Mouse (Mus musculus) right cerebral cortex, adult 2 months (tissue): ENCODE measurements around the gene Exoc7.
A peak's percentile ranks its signal among the peaks of the same experiment; 100 is the strongest.

Experiments
- DNase-seq, 2 experiments: peaks; one replicate each; pipeline ENCODE4 v3.0.0; 2021 to 2022; ENCODE audit warnings: low spot score in 2 of 2

Exoc7 gene

GRCm38 (mm10) chr11:116307019-116307725 is at the start of gene Exoc7:
Gene Exoc7, minus strand, starts transcription at chr11:116307233.
- no peak for DNase-seq

GRCm38 (mm10) chr11:116354521-116354920 is 47.5 kb upstream of the Exoc7 start:
- no peak for DNase-seq

- DNase-seq, result no peak
Measured at GRCm38 (mm10) chr11:116353535-116353934, 46.5 kb upstream of the Exoc7 start.

- no peak for DNase-seq
Measured at GRCm38 (mm10) chr11:116351294-116351693, 44.3 kb upstream of the Exoc7 start.

- no peak for DNase-seq
Measured at GRCm38 (mm10) chr11:116347955-116348354, 40.9 kb upstream of the Exoc7 start.

GRCm38 (mm10) chr11:116347012-116347411 is 40.0 kb upstream of the Exoc7 start:
- DNase-seq, result no peak

- DNase-seq, result no peak
Measured at GRCm38 (mm10) chr11:116342069-116342791, 35.2 kb upstream of the Exoc7 start.

GRCm38 (mm10) chr11:116337531-116337930 is 30.5 kb upstream of the Exoc7 start:
- DNase-seq, result no peak

GRCm38 (mm10) chr11:116337000-116337399 is 30.0 kb upstream of the Exoc7 start:
- DNase-seq, result no peak

GRCm38 (mm10) chr11:116336393-116336792 is 29.4 kb upstream of the Exoc7 start:
- no peak for DNase-seq

GRCm38 (mm10) chr11:116335244-116336036 is 28.4 kb upstream of the Exoc7 start, which contains the start of gene Foxj1:
Gene Foxj1, minus strand, starts transcription at chr11:116335399.
- DNase-seq, result peak; percentile 96 to 99

- no peak for DNase-seq
Measured at GRCm38 (mm10) chr11:116334417-116334782, 27.4 kb upstream of the Exoc7 start.

GRCm38 (mm10) chr11:116333526-116334416 is 26.7 kb upstream of the Exoc7 start:
- no peak for DNase-seq

- DNase-seq, result no peak
Measured at GRCm38 (mm10) chr11:116332983-116333270, 25.9 kb upstream of the Exoc7 start.

- DNase-seq, result no peak
Measured at GRCm38 (mm10) chr11:116332232-116332982, 25.4 kb upstream of the Exoc7 start.

GRCm38 (mm10) chr11:116330211-116330518 is 23.1 kb upstream of the Exoc7 start:
- no peak for DNase-seq

- no peak for DNase-seq
Measured at GRCm38 (mm10) chr11:116329314-116330210, 22.5 kb upstream of the Exoc7 start.

GRCm38 (mm10) chr11:116326963-116327603 is 20.1 kb upstream of the Exoc7 start:
- no peak for DNase-seq
